ENCODE assay signal across 35 mouse cellular contexts in genomic region chr7:50118348-50118747, GRCm38 (mm10).
"Had no signal": no experiment of that assay in that cellular context is flagged by ENCODE, and none has a peak within 500 bp of the region (broad histone marks: within the 10 kb centered on the region; RNA-seq: fewer than 3 reads in every experiment).

No protein-coding gene starts in this region.

- H3K4me1 ChIP-seq: heart, embryonic 10.5 days; heart, embryonic 12.5 days; heart, embryonic 13.5 days; heart, embryonic 15.5 days; hindbrain, embryonic 10.5 days; hindbrain, embryonic 12.5 days; hindbrain, embryonic 13.5 days; hindbrain, embryonic 15.5 days; intestine, embryonic 15.5 days; kidney, embryonic 15.5 days had no signal

- H3K27me3 ChIP-seq: heart, embryonic 12.5 days; heart, embryonic 13.5 days; heart, embryonic 15.5 days; hindbrain, embryonic 12.5 days; hindbrain, embryonic 13.5 days; hindbrain, embryonic 15.5 days; intestine, embryonic 15.5 days; kidney, embryonic 15.5 days had no signal

- DNase-seq: heart, adult 2 months; heart, postnatal 10 days; heart, postnatal 14 days; heart, postnatal 36 days; heart, postnatal 4 days; kidney, adult 11 months; kidney, adult 18-20 months; kidney, adult 2 months; kidney, adult 8-10 months; kidney, adult 9 months; kidney, postnatal 10 days; kidney, postnatal 14 days; kidney, postnatal 25 days; kidney, postnatal 36 days; kidney, postnatal 4 days; layer of hippocampus, adult 9-11 months had no signal

- H3K4me3 ChIP-seq: heart, adult 2 months; heart, embryonic 10.5 days; heart, embryonic 12.5 days; heart, embryonic 13.5 days; heart, embryonic 15.5 days; hindbrain, embryonic 10.5 days; hindbrain, embryonic 12.5 days; hindbrain, embryonic 13.5 days; hindbrain, embryonic 15.5 days; intestine, embryonic 15.5 days; kidney, embryonic 15.5 days; layer of hippocampus, adult 2 months had no signal

- H3K4me2 ChIP-seq: heart, embryonic 11.5 days; heart, embryonic 12.5 days; heart, embryonic 13.5 days; heart, embryonic 15.5 days; hindbrain, embryonic 12.5 days; hindbrain, embryonic 13.5 days; hindbrain, embryonic 14.5 days; hindbrain, embryonic 15.5 days; intestine, embryonic 15.5 days; kidney, embryonic 15.5 days had no signal

- ATAC-seq: hindbrain, embryonic 16.5 days; hindbrain, postnatal 0 days; inflammation-experienced regulatory T-cells, adult 6 months; intestine, embryonic 15.5 days; intestine, embryonic 16.5 days; intestine, postnatal 0 days had no signal

- H3K9ac ChIP-seq: heart, embryonic 12.5 days; heart, embryonic 13.5 days; heart, embryonic 15.5 days; hindbrain, embryonic 12.5 days; hindbrain, embryonic 13.5 days; hindbrain, embryonic 14.5 days; hindbrain, embryonic 15.5 days; intestine, embryonic 15.5 days; kidney, embryonic 15.5 days had no signal

- H3K27ac ChIP-seq: heart, adult 2 months; heart, embryonic 10.5 days; heart, embryonic 13.5 days; heart, embryonic 15.5 days; hindbrain, embryonic 10.5 days; hindbrain, embryonic 12.5 days; hindbrain, embryonic 13.5 days; hindbrain, embryonic 14.5 days; hindbrain, embryonic 15.5 days; hindbrain, postnatal 0 days; intestine, embryonic 15.5 days; kidney, embryonic 15.5 days; kidney, postnatal 0 days; layer of hippocampus, adult 2 months had no signal

- H3K9me3 ChIP-seq: heart, embryonic 10.5 days; heart, embryonic 12.5 days; heart, embryonic 13.5 days; heart, embryonic 15.5 days; hindbrain, embryonic 10.5 days; hindbrain, embryonic 12.5 days; hindbrain, embryonic 13.5 days; hindbrain, embryonic 15.5 days; intestine, embryonic 15.5 days; kidney, embryonic 15.5 days had no signal

- H3K36me3 ChIP-seq: heart, embryonic 10.5 days; heart, embryonic 12.5 days; heart, embryonic 13.5 days; heart, embryonic 15.5 days; hindbrain, embryonic 10.5 days; hindbrain, embryonic 12.5 days; hindbrain, embryonic 13.5 days; hindbrain, embryonic 15.5 days; intestine, embryonic 15.5 days; kidney, embryonic 15.5 days had no signal
